Mouse (Mus musculus) hindbrain, embryonic 10.5 days (tissue): Measurements from ENCODE around the gene Optn. TPM values are rescaled to one million over a fixed set of nuclear protein-coding genes. Genes with fewer than 3 reads are reported as not detected.

Source experiments
- DNase-seq: peaks from one replicate; pipeline ENCODE4 v3.0.0-alpha.2; 2017; ENCODE audit warnings: low spot score
- H3K27ac ChIP-seq: fragments of 300-500 bp; sonication (generic); 2 replicates; pipeline ENCODE4 v1.5.1; 2016; ENCODE audit warnings: mild to moderate bottlenecking, moderate library complexity
- H3K27me3 ChIP-seq: fragments of 300-500 bp; sonication (generic); 2 replicates; pipeline ENCODE4 v1.6.1; 2016; ENCODE audit warnings: mild to moderate bottlenecking; ENCODE audit not compliant: poor library complexity, insufficient read depth, severe bottlenecking
- H3K36me3 ChIP-seq: fragments of 300-500 bp; sonication (generic); 2 replicates; pipeline ENCODE4 v1.6.1; 2016; ENCODE audit warnings: mild to moderate bottlenecking, moderate library complexity
- H3K4me1 ChIP-seq: fragments of 300-500 bp; sonication (generic); replicated peaks from 2 replicates; pipeline ENCODE4 v1.6.1; 2016; ENCODE audit warnings: mild to moderate bottlenecking
- H3K4me3 ChIP-seq: fragments of 300-500 bp; sonication (generic); 2 replicates; pipeline ENCODE4 v1.5.1; 2016; ENCODE audit warnings: mild to moderate bottlenecking, moderate library complexity
- H3K9me3 ChIP-seq: fragments of 300-500 bp; sonication (generic); 2 replicates; pipeline ENCODE4 v1.6.1; 2016; ENCODE audit warnings: mild to moderate bottlenecking, moderate library complexity
- WGBS: fragments of 180-500 bp; shearing (Covaris S2); methylation state at CpG from one replicate; pipeline ENCODE4 v1.1.7; 2016; 5-methylcytosine and 5-hydroxymethylcytosine counted together
- polyA plus RNA-seq: library from polyadenylated mRNA; unstranded; fragments of >200 nt; fragmentation: Nextera tagmentation; extraction: Ambion mirVana; gene quantifications from 2 replicates; pipeline ENCODE4 v1.2.1, GENCODE M21; 2016

The Optn gene
- polyA plus RNA-seq, 1 experiment from 2014 or later: 5.2 TPM

GRCm38 (mm10) chr2:5047016-5047415 lies 16.8 kb downstream of the Optn start:
- Histone ChIP-seq H3K4me1 (peaks cover 24% of the 10 kb centered on the region), H3K4me3 (no peak overlapping the region), H3K27me3 (no peaks in the 10 kb centered on the region), H3K9me3 (no peaks in the 10 kb centered on the region), H3K36me3 (no peaks in the 10 kb centered on the region), H3K27ac (no peak overlapping the region)
- DNase-seq: no peak
- WGBS: 95% methylated on average over 2 of the region's 2 CpGs

GRCm38 (mm10) chr2:5045269-5045965 lies 18.4 kb downstream of the Optn start:
- WGBS: 52% methylated on average over 13 of the region's 13 CpGs
- Histone ChIP-seq H3K36me3 (no peaks in the 10 kb centered on the region), H3K27ac (no peak overlapping the region), H3K4me1 (peaks cover 24% of the 10 kb centered on the region), H3K4me3 (no peak overlapping the region), H3K9me3 (no peaks in the 10 kb centered on the region), H3K27me3 (no peaks in the 10 kb centered on the region)
- no peak for DNase-seq

- no peak for DNase-seq
- Histone ChIP-seq H3K36me3 (no peaks in the 10 kb centered on the region), H3K4me1 (peaks cover 17% of the 10 kb centered on the region), H3K4me3 (no peak overlapping the region), H3K27ac (no peak overlapping the region), H3K9me3 (no peaks in the 10 kb centered on the region), H3K27me3 (no peaks in the 10 kb centered on the region)
- 54% methylated on average over 3 of the region's 3 CpGs for whole genome bisulfite sequencing
Observed at GRCm38 (mm10) chr2:5044321-5044720, 19.5 kb downstream of the Optn start.

- Histone ChIP-seq H3K9me3 (no peaks in the 10 kb centered on the region), H3K36me3 (no peaks in the 10 kb centered on the region), H3K4me1 (peaks cover 17% of the 10 kb centered on the region), H3K27ac (no peak overlapping the region), H3K4me3 (no peak overlapping the region), H3K27me3 (no peaks in the 10 kb centered on the region)
- DNase-seq: no peak
- WGBS: 94% methylated on average over 2 of the region's 2 CpGs
Observed at GRCm38 (mm10) chr2:5043476-5043761, 20.4 kb downstream of the Optn start.

GRCm38 (mm10) chr2:5042616-5043475 lies 21.0 kb downstream of the Optn start:
- no peak overlapping the region for H3K4me3 ChIP-seq
- 80% methylated on average over 11 of the region's 11 CpGs for WGBS
- no peak for DNase-seq

GRCm38 (mm10) chr2:5041854-5042253 lies 22.0 kb downstream of the Optn start:
- H3K4me3 ChIP-seq: no peak overlapping the region
- DNase-seq: no peak
- WGBS: 88% methylated on average over 5 of the region's 5 CpGs

More at GRCm38 (mm10) chr2:5042616-5043475, 21.0 kb downstream of the Optn start:
- Histone ChIP-seq H3K4me1 (peaks cover 22% of the 10 kb centered on the region), H3K36me3 (no peaks in the 10 kb centered on the region), H3K9me3 (no peaks in the 10 kb centered on the region), H3K27ac (no peak overlapping the region), H3K27me3 (no peaks in the 10 kb centered on the region)

GRCm38 (mm10) chr2:5040281-5041161 lies 23.3 kb downstream of the Optn start:
- H3K27me3 ChIP-seq: no peaks in the 10 kb centered on the region
- 93% methylated on average over 12 of the region's 12 CpGs for WGBS
- no peaks in the 10 kb centered on the region for H3K36me3 ChIP-seq
- no peak for DNase-seq
- no peak overlapping the region for H3K4me3 ChIP-seq
- no peaks in the 10 kb centered on the region for H3K9me3 ChIP-seq
- H3K4me1 ChIP-seq: peaks cover 26% of the 10 kb centered on the region
- no peak overlapping the region for H3K27ac ChIP-seq

More at GRCm38 (mm10) chr2:5041854-5042253, 22.0 kb downstream of the Optn start:
- Histone ChIP-seq H3K9me3 (no peaks in the 10 kb centered on the region), H3K36me3 (no peaks in the 10 kb centered on the region), H3K27ac (no peak overlapping the region), H3K4me1 (peaks cover 28% of the 10 kb centered on the region), H3K27me3 (no peaks in the 10 kb centered on the region)

- no peak overlapping the region for H3K27ac ChIP-seq
- H3K9me3 ChIP-seq: no peaks in the 10 kb centered on the region
- H3K4me3 ChIP-seq: no peak overlapping the region
- H3K4me1 ChIP-seq: peaks cover 17% of the 10 kb centered on the region; the same call in 1 of the 2 replicates
- no peaks in the 10 kb centered on the region for H3K36me3 ChIP-seq
- H3K27me3 ChIP-seq: no peaks in the 10 kb centered on the region
- no peak for DNase-seq
- 88% methylated on average over 13 of the region's 13 CpGs for WGBS
Observed at GRCm38 (mm10) chr2:5039350-5040170, 24.3 kb downstream of the Optn start.

GRCm38 (mm10) chr2:5038320-5038719 lies 25.5 kb downstream of the Optn start:
- H3K27me3 ChIP-seq: no peaks in the 10 kb centered on the region
- no peaks in the 10 kb centered on the region for H3K36me3 ChIP-seq
- no peak for DNase-seq
- H3K27ac ChIP-seq: no peak overlapping the region
- no peaks in the 10 kb centered on the region for H3K9me3 ChIP-seq
- WGBS: 73% methylated on average over 5 of the region's 5 CpGs
- peaks cover 11% of the 10 kb centered on the region; the same call in 1 of the 2 replicates for H3K4me1 ChIP-seq
- no peak overlapping the region for H3K4me3 ChIP-seq

GRCm38 (mm10) chr2:5037390-5037789 lies 26.5 kb downstream of the Optn start:
- WGBS: 45% methylated on average over 3 of the region's 3 CpGs
- DNase-seq: no peak
- H3K36me3 ChIP-seq: no peaks in the 10 kb centered on the region
- H3K27me3 ChIP-seq: no peaks in the 10 kb centered on the region
- no peak overlapping the region for H3K4me3 ChIP-seq
- peaks cover 11% of the 10 kb centered on the region; the same call in 1 of the 2 replicates for H3K4me1 ChIP-seq
- no peak overlapping the region for H3K27ac ChIP-seq
- no peaks in the 10 kb centered on the region for H3K9me3 ChIP-seq

GRCm38 (mm10) chr2:5036411-5037076 lies 27.3 kb downstream of the Optn start:
- peaks cover 11% of the 10 kb centered on the region; the same call in 1 of the 2 replicates for H3K4me1 ChIP-seq
- no peaks in the 10 kb centered on the region for H3K36me3 ChIP-seq
- no peaks in the 10 kb centered on the region for H3K9me3 ChIP-seq
- no peak for DNase-seq
- H3K27ac ChIP-seq: no peak overlapping the region
- H3K4me3 ChIP-seq: no peak overlapping the region
- 88% methylated on average over 10 of the region's 10 CpGs for WGBS
- H3K27me3 ChIP-seq: no peaks in the 10 kb centered on the region
